Mouse (Mus musculus) brain, embryonic 14.5 days (tissue): ENCODE measurements at regions not wholly inside any gene's neighbourhood (a gene's known extent, or its start where the extent isn't known, plus 50 kb on each side); places are given as distances from the start of the nearest gene placed in this dataset.

ENCODE experiments used
- DNase-seq: peaks from one replicate; pipeline ENCODE4 v3.0.0-alpha.2; 2011; ENCODE audit warnings: low read depth
- CTCF ChIP-seq: fragments of 200-500 bp; IDR thresholded peaks from 2 replicates; pipeline ENCODE4 v1.5.1; 2012; ENCODE audit warnings: inconsistent platforms, mild to moderate bottlenecking, moderate library complexity, borderline replicate concordance; ENCODE audit not compliant: insufficient read depth, insufficient read length; ENCODE audit errors: extremely low read depth
- POLR2A ChIP-seq: fragments of 200-500 bp; IDR thresholded peaks from 2 replicates; pipeline ENCODE4 v1.6.1; 2012; ENCODE audit warnings: mild to moderate bottlenecking, inconsistent platforms, borderline replicate concordance; ENCODE audit not compliant: poor library complexity, insufficient read depth, insufficient read length, severe bottlenecking; ENCODE audit errors: extremely low read depth

- peak; percentile 88 for DNase-seq
- no peak for TF ChIP-seq CTCF
- TF ChIP-seq POLR2A, result no peak
Observed at GRCm38 (mm10) chr1:138385156-138385841, 111.8 kb downstream of the Atp6v1g3 start.

- DNase-seq, result peak; percentile 29
Observed at GRCm38 (mm10) chr1:138386001-138386400, 112.5 kb downstream of the Atp6v1g3 start.

GRCm38 (mm10) chr1:138388634-138389033, 115.1 kb downstream of the Atp6v1g3 start:
- DNase-seq, result peak; percentile 71
- TF ChIP-seq CTCF, result no peak
- no peak for TF ChIP-seq POLR2A

More at GRCm38 (mm10) chr1:138386001-138386400, 112.5 kb downstream of the Atp6v1g3 start:
- TF ChIP-seq POLR2A (no peak), CTCF (no peak)

- peak; percentile 71 for DNase-seq
- TF ChIP-seq CTCF, result no peak
- TF ChIP-seq POLR2A, result no peak
Observed at GRCm38 (mm10) chr1:138389676-138390075, 116.1 kb downstream of the Atp6v1g3 start.

- DNase-seq, result no peak
- no peak for TF ChIP-seq CTCF
- no peak for TF ChIP-seq POLR2A
Observed at GRCm38 (mm10) chr1:138418610-138419009, 145.1 kb downstream of the Atp6v1g3 start.

- TF ChIP-seq CTCF (no peak), POLR2A (no peak)
- no peak for DNase-seq
Observed at GRCm38 (mm10) chr1:138427416-138427815, 153.9 kb downstream of the Atp6v1g3 start.
